Mouse (Mus musculus) right cerebral cortex, postnatal 10 days (tissue): ENCODE measurements around the gene Capn13.

Source experiments
- DNase-seq, 2 experiments: peaks; one replicate each; pipeline ENCODE4 v3.0.0; 2021; ENCODE audit warnings: low spot score in 2 of 2

Capn13 gene

DNA sequence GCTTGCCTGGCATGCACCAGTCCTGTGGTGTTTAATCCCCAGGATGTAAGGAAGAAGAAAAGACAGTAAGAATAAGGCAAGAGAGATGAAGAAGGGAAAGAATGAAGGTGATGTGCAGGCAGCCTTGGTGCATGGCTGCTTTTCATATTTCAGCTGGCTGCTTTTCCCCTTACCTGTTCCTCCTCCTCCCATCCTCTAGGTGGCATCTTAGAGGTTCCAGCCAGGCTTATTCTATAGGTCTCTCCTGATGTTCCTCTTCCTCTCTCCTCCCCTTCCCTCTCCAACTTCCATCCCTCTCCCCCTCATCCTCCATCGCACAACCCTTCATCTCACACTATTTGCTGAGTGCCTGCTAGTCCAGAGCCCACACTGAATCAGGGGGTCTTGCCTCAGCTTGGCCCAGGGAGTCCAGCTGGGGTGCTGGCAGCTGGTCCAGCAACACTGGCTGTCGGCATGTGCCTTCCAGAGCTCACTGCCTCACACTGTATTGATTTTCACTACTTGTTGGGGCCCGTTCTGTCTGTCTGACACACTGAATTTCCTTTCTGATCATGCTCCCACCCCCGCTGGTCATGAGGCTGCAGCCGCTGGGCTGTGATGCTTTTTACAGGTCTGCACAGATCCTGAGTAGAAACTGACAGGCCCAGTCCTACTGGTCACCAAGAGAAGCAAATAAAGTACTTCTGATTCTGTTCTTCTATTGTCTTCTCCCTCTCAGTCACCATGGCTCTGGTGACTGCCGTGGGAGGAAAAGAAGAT, 56.9 kb downstream of the Capn13 start:
- DNase-seq, result no peak

DNA sequence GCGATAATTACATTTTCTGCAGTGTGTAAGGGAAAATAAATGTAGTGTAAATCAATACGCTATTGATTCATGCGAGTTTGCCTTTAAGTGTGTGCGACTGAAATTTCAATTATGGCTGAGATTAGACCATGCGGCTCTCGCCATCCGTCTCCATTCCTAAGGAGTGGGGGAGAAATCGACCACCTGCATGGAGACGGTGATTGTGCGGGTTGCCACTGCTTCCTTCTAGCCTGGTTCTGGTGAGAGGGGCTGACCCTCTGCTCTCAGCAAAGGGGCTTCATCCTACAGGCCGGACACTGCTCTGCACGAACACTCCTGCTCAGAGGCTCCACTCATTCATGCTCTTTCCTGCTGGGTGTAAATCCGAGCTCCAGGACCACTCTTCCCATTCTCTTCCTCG, 58.0 kb downstream of the Capn13 start:
- no peak for DNase-seq

DNA sequence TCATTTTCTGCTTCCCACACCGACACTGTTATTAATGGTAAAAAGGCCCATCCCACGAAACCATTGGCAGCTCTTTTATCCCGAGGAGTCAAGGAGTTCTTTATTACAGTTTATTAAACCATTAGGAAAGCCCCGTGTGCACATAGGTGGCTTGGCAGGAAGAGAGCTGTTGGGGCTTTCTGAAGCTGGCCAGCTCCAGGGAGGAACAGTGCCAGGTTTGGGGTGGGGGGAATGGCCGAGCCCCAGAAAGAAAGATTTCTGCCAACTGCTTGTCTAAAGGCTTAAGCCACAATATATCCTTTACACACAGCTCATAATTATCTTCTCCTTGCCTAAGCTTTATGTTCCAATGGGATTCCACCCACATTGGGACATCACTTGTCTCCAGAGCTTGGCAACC, 71.6 kb downstream of the Capn13 start:
- DNase-seq, result peak; percentile 29 to 46

DNA sequence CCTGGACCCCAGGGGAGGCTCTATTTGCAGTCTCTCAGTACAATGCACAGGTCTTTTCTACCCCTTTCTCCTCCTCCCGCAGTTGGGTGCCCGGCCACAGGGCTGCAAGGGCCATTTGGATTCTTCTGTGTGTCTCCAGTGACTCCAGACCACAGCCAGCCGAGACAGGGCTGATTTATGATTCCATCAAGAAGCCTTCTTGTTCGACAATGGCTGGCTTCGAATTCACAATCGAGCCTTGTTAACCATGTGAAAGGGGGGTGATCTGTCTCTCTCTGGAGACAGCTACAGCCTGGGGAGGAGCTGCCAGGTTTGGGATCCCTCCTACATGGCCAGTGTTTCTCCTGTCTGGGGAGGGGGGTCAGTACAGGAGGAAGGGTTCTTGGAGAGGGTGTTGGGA, 75.4 kb downstream of the Capn13 start:
- no peak for DNase-seq

- DNase-seq, result peak in 1 of 2 experiments; percentile 32
These were observed 75.9 kb downstream of the Capn13 start for GRCm38 (mm10) chr17:73324732-73325131.

GRCm38 (mm10) chr17:73323981-73324380, 76.7 kb downstream of the Capn13 start:
- DNase-seq, result no peak

- DNase-seq, result no peak
These were observed 85.9 kb downstream of the Capn13 start for GRCm38 (mm10) chr17:73314786-73315185.

DNA sequence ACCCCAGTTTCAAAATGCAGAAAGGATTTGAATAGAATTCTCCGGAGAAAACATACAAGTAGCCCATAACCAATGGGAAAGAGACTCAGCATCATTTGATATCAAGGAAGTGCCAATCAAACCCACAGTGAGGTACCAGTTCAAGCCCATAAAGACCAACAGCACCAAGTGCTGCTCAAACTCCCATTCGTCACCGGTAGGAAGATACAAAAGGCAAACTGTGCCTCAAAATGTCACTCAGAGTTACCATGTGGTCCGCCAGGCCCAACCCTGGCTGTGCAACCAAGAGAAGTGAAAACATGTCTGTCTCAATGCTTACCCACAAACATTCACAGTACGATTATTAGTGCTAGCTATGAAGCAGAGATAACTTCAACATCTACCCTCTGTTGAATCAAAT, 89.2 kb downstream of the Capn13 start:
- DNase-seq, result no peak

DNA sequence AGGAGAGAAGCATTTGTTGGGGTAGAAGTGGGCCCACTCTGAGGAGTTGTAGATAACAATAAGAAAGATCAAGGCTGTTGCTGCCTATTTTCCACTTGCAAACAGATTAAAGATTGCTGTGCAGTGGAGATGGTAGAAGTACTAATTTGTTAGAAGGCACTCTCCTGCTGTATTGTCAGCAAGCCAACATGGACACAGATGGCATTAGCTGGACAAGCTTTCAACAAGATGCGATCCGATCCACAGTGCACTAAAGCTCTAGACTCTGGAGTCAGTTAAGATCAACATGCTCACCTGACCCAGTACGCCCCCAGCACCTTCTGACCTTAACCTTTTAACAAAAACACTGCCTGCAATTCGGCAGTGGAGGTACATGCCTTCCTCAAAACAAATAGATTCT, 92.0 kb downstream of the Capn13 start:
- no peak for DNase-seq

DNA sequence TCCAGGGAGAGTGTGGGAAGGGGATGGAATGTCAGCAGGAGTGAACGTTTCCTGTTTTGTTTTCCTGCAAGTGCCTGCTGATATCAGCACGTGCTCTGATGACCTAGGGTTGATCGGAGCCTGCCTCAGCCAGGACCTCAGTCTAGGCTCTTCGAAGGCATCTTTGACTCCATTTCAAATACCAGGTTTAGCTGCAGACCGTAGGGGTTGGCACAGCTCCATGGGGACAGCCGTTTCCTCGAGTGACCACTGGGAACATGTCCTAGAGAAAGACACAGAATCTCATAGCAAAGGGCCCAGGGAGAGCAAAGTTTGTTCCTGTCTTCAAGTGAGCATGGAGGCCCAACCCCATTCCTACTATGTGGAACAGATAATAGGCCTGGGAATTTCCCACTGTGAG, 94.0 kb downstream of the Capn13 start:
- no peak for DNase-seq

- DNase-seq, result peak; percentile 71 to 81
These were observed 95.0 kb downstream of the Capn13 start for GRCm38 (mm10) chr17:73305622-73306021.

- no peak for DNase-seq
These were observed 96.4 kb downstream of the Capn13 start for GRCm38 (mm10) chr17:73304086-73304812.

DNA sequence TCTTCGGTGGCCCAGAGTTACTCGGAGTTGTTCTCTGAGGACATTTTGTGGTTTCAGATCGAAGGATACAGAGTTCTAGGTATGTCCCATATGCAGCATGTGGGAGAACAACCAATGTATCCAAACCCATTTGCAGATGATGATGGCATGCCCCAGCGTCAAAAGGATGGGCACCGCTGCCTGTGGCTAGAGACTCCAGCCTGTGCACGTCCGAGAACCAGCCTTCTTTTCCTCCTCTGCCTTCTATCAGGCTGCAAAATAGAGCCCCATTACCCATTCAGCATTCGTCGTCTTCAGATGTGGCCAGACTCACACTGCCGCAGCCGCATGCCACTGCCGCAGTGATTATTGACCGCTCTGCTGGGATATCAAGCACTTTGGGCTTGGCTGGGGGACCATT, 97.0 kb downstream of the Capn13 start:
- no peak for DNase-seq

DNA sequence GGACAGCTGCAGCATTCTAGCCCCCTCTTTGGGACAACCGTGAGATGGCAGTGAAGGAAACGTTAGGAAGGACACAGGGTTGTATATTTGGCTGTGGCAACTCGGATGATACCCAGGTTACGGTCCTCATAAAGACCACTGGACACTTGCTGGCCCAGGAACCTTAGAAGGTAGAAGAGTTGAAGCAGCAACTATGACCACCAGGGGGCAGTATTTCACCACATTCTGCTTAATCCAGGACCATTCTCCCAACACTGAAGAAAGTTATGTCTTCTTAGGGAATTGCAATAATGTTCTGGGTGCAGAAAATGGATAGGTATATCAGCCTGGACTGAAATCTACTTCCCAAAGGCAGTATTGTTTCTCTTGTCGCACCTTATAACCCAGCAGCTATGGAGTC, 97.4 kb downstream of the Capn13 start:
- DNase-seq, result peak; percentile 78 to 87

DNA sequence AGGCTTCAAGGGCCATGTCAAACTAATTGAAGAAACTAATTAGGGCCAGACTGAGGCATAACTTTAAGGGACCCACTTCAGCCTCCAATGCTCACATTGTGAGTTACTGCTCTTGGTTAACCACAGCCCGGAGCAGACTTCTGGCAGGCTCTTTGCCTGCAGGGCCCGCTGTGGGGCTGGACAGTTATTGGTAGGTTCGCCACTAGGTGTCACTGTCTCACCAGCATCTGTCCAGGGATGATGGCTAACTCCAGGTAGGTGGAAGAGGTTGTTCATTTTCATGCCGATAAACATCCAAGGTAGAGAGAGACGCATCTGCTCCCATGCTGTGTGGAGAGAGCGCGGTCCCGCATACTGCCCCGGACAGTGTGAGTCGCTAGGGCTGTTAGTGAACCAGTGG, 98.6 kb downstream of the Capn13 start:
- DNase-seq, result peak; percentile 74 to 84

GRCm38 (mm10) chr17:73301258-73302050, 99.2 kb downstream of the Capn13 start:
- peak; percentile 79 to 84 for DNase-seq

DNA sequence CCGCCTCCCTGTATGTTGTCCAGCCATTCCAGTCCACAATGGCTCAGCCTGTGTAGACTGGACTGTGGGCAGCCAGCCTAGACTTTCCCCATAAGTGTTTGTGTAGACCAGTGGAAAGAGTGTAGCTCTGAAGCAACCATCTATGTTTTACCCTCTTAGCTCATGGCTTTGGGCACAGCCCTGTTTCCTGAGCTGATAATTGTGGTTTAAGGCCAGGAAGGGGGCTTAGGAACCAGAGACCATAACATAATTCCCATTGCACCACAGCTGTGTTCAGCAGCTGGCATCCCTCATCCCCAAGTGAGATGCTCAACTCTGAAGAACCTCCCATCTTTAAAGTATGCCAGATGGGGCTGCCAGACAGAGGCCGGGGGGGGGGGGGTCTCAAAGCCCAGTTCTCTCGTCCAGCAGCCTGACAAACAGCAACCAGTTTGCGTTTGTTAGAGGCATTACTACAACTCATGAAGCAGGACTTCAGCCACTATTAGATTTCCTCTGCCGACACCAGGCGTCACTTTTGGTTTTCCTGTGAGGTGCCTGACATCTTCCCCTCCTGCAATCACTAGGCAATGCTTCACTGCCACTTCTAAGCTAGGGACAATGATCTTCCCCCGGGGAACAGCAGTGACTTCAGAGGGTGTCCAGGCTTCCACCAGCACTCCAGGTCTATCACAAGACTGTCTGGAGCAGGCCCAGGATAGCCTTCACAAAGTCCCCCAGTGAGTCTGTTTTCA, 100.4 kb downstream of the Capn13 start:
- no peak for DNase-seq

DNA sequence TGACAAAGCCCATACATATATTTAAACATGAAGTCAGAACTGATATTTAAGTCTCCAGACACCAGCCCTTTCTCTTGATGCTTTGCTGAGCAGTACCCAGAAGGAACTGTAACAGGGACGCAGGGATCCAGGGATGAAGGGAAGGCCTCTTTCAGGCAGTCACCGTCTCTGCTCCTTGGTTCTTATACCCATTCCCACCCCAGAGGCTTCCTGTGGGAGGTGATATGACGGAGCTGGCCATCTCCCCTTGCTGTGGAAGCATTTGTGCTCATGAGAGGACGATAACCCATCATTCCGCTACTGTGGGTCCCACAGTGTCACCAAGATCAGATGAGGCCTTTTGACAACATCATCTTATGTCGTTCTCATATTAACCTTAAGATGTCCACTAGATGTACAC, 101.7 kb downstream of the Capn13 start:
- DNase-seq, result no peak

- peak; percentile 82 to 85 for DNase-seq
These were observed 103.8 kb downstream of the Capn13 start for GRCm38 (mm10) chr17:73296855-73297254.

DNA sequence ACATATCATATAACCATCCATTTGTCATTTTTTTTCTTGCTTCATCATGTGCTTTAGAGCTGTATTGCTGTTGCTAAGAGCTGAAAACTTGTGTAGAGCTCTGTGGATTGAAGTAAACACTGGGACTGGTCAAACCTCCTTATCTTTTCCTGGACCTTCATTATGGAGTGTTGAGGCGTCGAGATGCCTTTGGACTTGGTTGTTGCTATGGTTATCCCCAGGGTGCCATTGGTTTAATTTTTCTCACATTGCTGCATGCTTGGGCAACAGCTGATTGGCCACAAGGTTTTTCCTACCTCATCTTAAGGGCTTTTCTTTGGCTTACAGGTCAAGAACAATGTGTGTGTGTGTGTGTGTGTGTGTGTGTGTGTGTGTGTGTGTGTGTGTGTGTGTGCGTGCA, 107.4 kb downstream of the Capn13 start:
- DNase-seq, result no peak

GRCm38 (mm10) chr17:73284301-73284700, 116.4 kb downstream of the Capn13 start:
- DNase-seq, result no peak

DNA sequence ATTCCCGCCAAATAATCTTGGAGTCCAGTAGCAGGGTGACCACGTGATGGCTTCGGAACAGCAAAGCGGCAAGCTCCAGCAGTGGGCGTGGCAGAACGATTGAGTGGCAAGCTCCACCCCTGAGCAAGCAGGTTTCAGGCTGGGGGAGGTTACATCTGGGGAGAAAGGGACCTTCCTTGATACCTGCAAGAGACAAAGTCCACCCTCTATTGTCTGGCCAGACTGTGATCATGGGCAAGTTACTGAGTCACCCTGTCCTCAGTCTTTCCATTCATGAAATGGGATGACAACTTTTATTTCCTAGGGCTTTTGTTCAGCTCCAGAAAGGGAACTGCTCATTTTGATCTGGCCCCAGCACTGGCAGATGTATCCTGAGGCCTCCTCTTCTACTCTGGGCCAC, 118.0 kb downstream of the Capn13 start:
- DNase-seq, result peak in 1 of 2 experiments; percentile 1
